Mouse (Mus musculus): ENCODE data around the gene Spata13. TPM values are rescaled to one million over a fixed set of nuclear protein-coding genes. Genes with fewer than 3 reads are reported as not detected.

The Spata13 gene
- total and polyA plus RNA-seq, 3 experiments: 0.09 to 0.71 TPM; not detected in 1

GRCm38 (mm10) chr14:60740507-60740906, 106.7 kb downstream of the Spata13 start:
- Histone ChIP-seq H3K4me1 (ENCODE audit: insufficient read depth, low read depth, low read length) (peaks cover 9% of the 10 kb centered on the region; the same call in 1 of the 2 replicates), H3K27me3 (ENCODE audit: insufficient read depth, low read length) (peaks cover 15% of the 10 kb centered on the region), H3K9me3 (replicated peaks) (no peaks in the 10 kb centered on the region), H3K4me3 (ENCODE audit: low read depth, low read length) (no peak overlapping the region), H3K36me3 (replicated peaks) (no peaks in the 10 kb centered on the region)
- ATAC-seq (ENCODE audit: extremely low read depth, insufficient number of reproducible peaks, low FRiP score, poor library complexity, severe bottlenecking) (no peak), DNase-seq (ENCODE audit: low spot score) (no peak)
- TF ChIP-seq CTCF (IDR thresholded peaks at IDR 0.05; ENCODE audit: low read depth, low read length) (no peak), GATA1 (IDR thresholded peaks at IDR 0.05; ENCODE audit: borderline replicate concordance, low read length) (no peak), GATA2 (IDR thresholded peaks at IDR 0.05; ENCODE audit: borderline replicate concordance, low read depth, low read length) (no peak), TAL1 (conservative IDR thresholded peaks at IDR 0.05; ENCODE audit: low read depth, low read length) (no peak), POLR2AphosphoS5 (IDR thresholded peaks at IDR 0.05; ENCODE audit: insufficient replicate concordance, low read depth, low read length) (no peak)

GRCm38 (mm10) chr14:60741033-60741432, 107.2 kb downstream of the Spata13 start:
- Histone ChIP-seq H3K4me1 (ENCODE audit: insufficient read depth, low read depth, low read length) (peaks cover 9% of the 10 kb centered on the region; the same call in 1 of the 2 replicates), H3K4me3 (ENCODE audit: low read depth, low read length) (no peak overlapping the region), H3K9me3 (replicated peaks) (no peaks in the 10 kb centered on the region), H3K27me3 (ENCODE audit: insufficient read depth, low read length) (peaks cover 17% of the 10 kb centered on the region), H3K36me3 (replicated peaks) (no peaks in the 10 kb centered on the region)
- no peak for ATAC-seq (ENCODE audit: extremely low read depth, insufficient number of reproducible peaks, low FRiP score, poor library complexity, severe bottlenecking)
- no peak for DNase-seq (ENCODE audit: low spot score)
- no peak for TF ChIP-seq TAL1 (conservative IDR thresholded peaks at IDR 0.05; ENCODE audit: low read depth, low read length)
- no peak for TF ChIP-seq GATA1 (IDR thresholded peaks at IDR 0.05; ENCODE audit: borderline replicate concordance, low read length)
- no peak for TF ChIP-seq POLR2AphosphoS5 (IDR thresholded peaks at IDR 0.05; ENCODE audit: insufficient replicate concordance, low read depth, low read length)
- no peak for TF ChIP-seq GATA2 (IDR thresholded peaks at IDR 0.05; ENCODE audit: borderline replicate concordance, low read depth, low read length)
- TF ChIP-seq CTCF (IDR thresholded peaks at IDR 0.05; ENCODE audit: low read depth, low read length): no peak

DNA sequence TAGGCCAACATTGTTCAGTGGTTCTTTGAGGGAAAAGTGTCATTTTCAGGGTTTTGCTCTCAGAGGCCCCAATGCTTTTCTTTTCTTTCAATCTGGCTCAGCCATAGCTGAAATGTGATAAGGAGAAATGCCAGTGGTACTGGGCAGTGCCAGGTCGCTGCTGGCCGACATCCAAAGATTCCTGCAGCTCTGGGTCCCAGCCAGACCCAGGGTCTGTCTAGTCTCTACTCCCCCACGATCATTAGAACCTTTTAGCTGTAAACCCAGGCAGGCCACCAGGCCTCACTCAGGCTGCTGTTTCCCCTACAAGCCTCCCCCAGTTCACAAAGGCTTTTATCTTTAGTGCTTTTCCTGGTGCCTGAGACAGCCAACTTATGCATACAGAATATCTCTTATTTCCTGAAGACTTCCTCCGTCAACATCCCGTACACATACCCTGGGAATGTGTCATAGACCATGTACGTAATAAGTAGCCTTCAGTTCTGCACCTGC, 107.7 kb downstream of the Spata13 start:
- Histone ChIP-seq H3K4me3 (ENCODE audit: low read depth, low read length) (no peak overlapping the region), H3K4me1 (ENCODE audit: insufficient read depth, low read depth, low read length) (peaks cover 7% of the 10 kb centered on the region; the same call in 1 of the 2 replicates), H3K36me3 (replicated peaks) (no peaks in the 10 kb centered on the region), H3K27me3 (ENCODE audit: insufficient read depth, low read length) (peaks cover 14% of the 10 kb centered on the region), H3K9me3 (replicated peaks) (no peaks in the 10 kb centered on the region)
- no peak for TF ChIP-seq POLR2AphosphoS5 (IDR thresholded peaks at IDR 0.05; ENCODE audit: insufficient replicate concordance, low read depth, low read length)
- TF ChIP-seq TAL1 (conservative IDR thresholded peaks at IDR 0.05; ENCODE audit: low read depth, low read length): no peak
- no peak for TF ChIP-seq GATA2 (IDR thresholded peaks at IDR 0.05; ENCODE audit: borderline replicate concordance, low read depth, low read length)
- TF ChIP-seq CTCF (IDR thresholded peaks at IDR 0.05; ENCODE audit: low read depth, low read length): no peak
- no peak for TF ChIP-seq GATA1 (IDR thresholded peaks at IDR 0.05; ENCODE audit: borderline replicate concordance, low read length)
- DNase-seq (ENCODE audit: low spot score) (no peak), ATAC-seq (ENCODE audit: extremely low read depth, insufficient number of reproducible peaks, low FRiP score, poor library complexity, severe bottlenecking) (no peak)

DNA sequence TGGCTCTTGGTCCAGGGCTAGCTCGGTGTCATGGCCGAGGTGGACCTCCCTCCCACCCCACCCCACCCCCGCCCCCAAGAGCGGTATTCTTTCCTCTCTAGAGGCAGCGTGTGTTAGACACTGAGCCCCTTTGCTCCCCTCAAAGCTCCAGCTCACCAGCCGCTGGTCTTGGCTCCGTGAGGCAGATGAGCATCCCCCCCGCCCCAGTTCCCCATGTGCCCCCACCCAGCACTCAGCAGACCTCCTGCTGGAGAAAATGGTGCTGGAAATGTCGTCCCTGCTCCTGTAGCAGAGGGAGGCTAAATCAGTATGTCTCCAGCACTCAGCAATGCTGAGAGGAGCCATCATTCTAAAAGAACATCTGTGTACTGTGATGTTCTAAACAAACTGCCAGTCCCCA, 109.9 kb downstream of the Spata13 start:
- ATAC-seq (ENCODE audit: extremely low read depth, insufficient number of reproducible peaks, low FRiP score, poor library complexity, severe bottlenecking) (no peak), DNase-seq (ENCODE audit: low spot score) (no peak)
- Histone ChIP-seq H3K9me3 (replicated peaks) (no peaks in the 10 kb centered on the region), H3K36me3 (replicated peaks) (no peaks in the 10 kb centered on the region), H3K4me1 (ENCODE audit: insufficient read depth, low read depth, low read length) (no peaks in the 10 kb centered on the region), H3K4me3 (ENCODE audit: low read depth, low read length) (no peak overlapping the region), H3K27me3 (ENCODE audit: insufficient read depth, low read length) (peaks cover 12% of the 10 kb centered on the region)
- no peak for TF ChIP-seq GATA1 (IDR thresholded peaks at IDR 0.05; ENCODE audit: borderline replicate concordance, low read length)

- DNase-seq (ENCODE audit: low spot score) (no peak), ATAC-seq (ENCODE audit: extremely low read depth, insufficient number of reproducible peaks, low FRiP score, poor library complexity, severe bottlenecking) (no peak)
- H3K36me3 ChIP-seq (replicated peaks): no peaks in the 10 kb centered on the region
Measured at GRCm38 (mm10) chr14:60745201-60745600, 111.4 kb downstream of the Spata13 start.

GRCm38 (mm10) chr14:60746141-60746540, 112.3 kb downstream of the Spata13 start:
- Histone ChIP-seq H3K36me3 (replicated peaks) (no peaks in the 10 kb centered on the region), H3K9me3 (replicated peaks) (no peaks in the 10 kb centered on the region), H3K27me3 (ENCODE audit: insufficient read depth, low read length) (peaks cover 11% of the 10 kb centered on the region), H3K4me3 (ENCODE audit: low read depth, low read length) (no peak overlapping the region), H3K4me1 (ENCODE audit: insufficient read depth, low read depth, low read length) (no peaks in the 10 kb centered on the region)
- no peak for DNase-seq (ENCODE audit: low spot score)
- no peak for ATAC-seq (ENCODE audit: extremely low read depth, insufficient number of reproducible peaks, low FRiP score, poor library complexity, severe bottlenecking)
- no peak for TF ChIP-seq POLR2AphosphoS5 (IDR thresholded peaks at IDR 0.05; ENCODE audit: insufficient replicate concordance, low read depth, low read length)
- no peak for TF ChIP-seq CTCF (IDR thresholded peaks at IDR 0.05; ENCODE audit: low read depth, low read length)
- TF ChIP-seq GATA2 (IDR thresholded peaks at IDR 0.05; ENCODE audit: borderline replicate concordance, low read depth, low read length): no peak
- no peak for TF ChIP-seq TAL1 (conservative IDR thresholded peaks at IDR 0.05; ENCODE audit: low read depth, low read length)
- no peak for TF ChIP-seq GATA1 (IDR thresholded peaks at IDR 0.05; ENCODE audit: borderline replicate concordance, low read length)

More at GRCm38 (mm10) chr14:60745201-60745600, 111.4 kb downstream of the Spata13 start:
- Histone ChIP-seq H3K4me3 (ENCODE audit: low read depth, low read length) (no peak overlapping the region), H3K9me3 (replicated peaks) (no peaks in the 10 kb centered on the region), H3K4me1 (ENCODE audit: insufficient read depth, low read depth, low read length) (no peaks in the 10 kb centered on the region), H3K27me3 (ENCODE audit: insufficient read depth, low read length) (peaks cover 7% of the 10 kb centered on the region)
- TF ChIP-seq GATA2 (IDR thresholded peaks at IDR 0.05; ENCODE audit: borderline replicate concordance, low read depth, low read length) (no peak), TAL1 (conservative IDR thresholded peaks at IDR 0.05; ENCODE audit: low read depth, low read length) (no peak), GATA1 (IDR thresholded peaks at IDR 0.05; ENCODE audit: borderline replicate concordance, low read length) (no peak), POLR2AphosphoS5 (IDR thresholded peaks at IDR 0.05; ENCODE audit: insufficient replicate concordance, low read depth, low read length) (no peak), CTCF (IDR thresholded peaks at IDR 0.05; ENCODE audit: low read depth, low read length) (no peak)
